Comparison of ENCODE assay signal across 13 mouse cellular contexts in the genomic region with DNA sequence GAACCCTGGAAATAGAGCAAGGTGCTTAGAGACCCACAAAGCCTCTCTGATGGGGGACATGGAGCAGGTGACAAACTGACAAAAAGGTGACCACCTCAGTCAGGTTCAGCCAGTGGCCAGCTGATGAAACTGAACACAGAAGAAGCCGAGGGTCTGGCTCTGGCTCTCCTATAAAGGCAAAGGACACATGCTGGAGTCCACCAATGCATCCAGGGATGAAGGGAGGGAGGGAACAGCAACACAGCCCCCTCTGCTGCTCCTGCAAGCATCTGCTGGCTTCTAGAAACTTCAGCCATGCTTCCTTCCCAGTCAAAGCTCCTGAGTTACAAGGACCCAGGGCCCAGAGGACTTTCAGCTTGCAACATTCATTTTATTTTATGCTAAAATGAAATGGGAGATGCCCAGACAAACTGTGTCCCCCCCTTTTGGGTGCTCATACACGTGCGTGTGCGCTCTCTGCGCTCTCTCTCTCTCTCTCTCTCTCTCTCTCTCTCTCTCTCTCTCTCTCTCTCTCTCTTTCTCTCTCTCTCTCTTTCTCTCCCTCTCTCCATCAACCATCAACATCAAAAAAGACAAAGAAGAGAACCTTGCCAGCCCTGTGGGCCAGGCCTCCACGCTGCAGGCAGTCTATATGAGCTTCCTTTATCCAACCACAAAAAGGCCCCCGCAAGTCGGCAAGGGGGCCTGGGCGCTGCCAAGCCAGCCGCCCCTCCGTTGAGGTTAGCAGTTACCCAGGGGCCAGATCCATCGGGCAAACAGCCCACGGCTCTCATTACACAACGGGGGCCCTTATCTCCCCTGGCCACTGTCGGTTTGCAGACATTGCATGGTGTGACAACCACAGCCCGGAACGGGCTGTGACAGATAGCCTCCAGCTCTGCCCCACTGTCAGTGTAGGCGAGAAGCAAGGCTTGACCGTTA. TPM values are rescaled to one million over a fixed set of nuclear protein-coding genes. Genes with fewer than 3 reads are reported as not detected.
A peak's percentile ranks its signal among the peaks of the same experiment; 100 is the strongest.
DNase-seq lines count a peak whose midpoint lies in the region; ATAC-seq and TF ChIP-seq lines count a peak whose summit lies in the region.
"Had no signal": no experiment of that assay in that cellular context is flagged by ENCODE, and none has a peak within 500 bp of the region (broad histone marks: within the 10 kb centered on the region; RNA-seq: fewer than 3 reads in every experiment).

No protein-coding gene starts in this region.

- no peak for DNase-seq in lung, postnatal 0 days (ENCODE audit: low spot score)
- DNase-seq in lung, postnatal 25 days (ENCODE audit: low spot score) = no peak
- peak; percentile 29 to 61 for DNase-seq in lung, postnatal 4 days
- DNase-seq in ovary, adult 18-20 months (ENCODE audit: low spot score) = no peak
- no peak for DNase-seq in frontal cortex, postnatal 36 days (ENCODE audit: low spot score in 2 of 2)
- DNase-seq in right cerebral cortex, postnatal 10 days (ENCODE audit: low spot score in 2 of 2) = no peak
- DNase-seq: cerebellum, postnatal 25 days; kidney, postnatal 36 days; thymus, postnatal 14 days had no signal

- WGBS in lung, postnatal 0 days = 37% methylated on average over 18 of the region's 19 CpGs
- WGBS in heart, embryonic 15.5 days = 31% methylated on average over 19 of the region's 19 CpGs

- no peak overlapping the region for H3K9ac ChIP-seq in lung, postnatal 0 days (replicated peaks; ENCODE audit: low read depth)
- no peak overlapping the region; the same call in 1 of the 2 replicates for H3K9ac ChIP-seq in heart, embryonic 15.5 days
- H3K9ac ChIP-seq: forebrain, embryonic 13.5 days had no signal

- no peaks in the 10 kb centered on the region; the same call in 1 of the 2 replicates for H3K36me3 ChIP-seq in lung, postnatal 0 days (ENCODE audit: insufficient read depth, low read length)
- no peaks in the 10 kb centered on the region for H3K36me3 ChIP-seq in heart, embryonic 15.5 days

- H3K27ac ChIP-seq in lung, postnatal 0 days (ENCODE audit: low read length) = no peak overlapping the region
- H3K27ac ChIP-seq in heart, embryonic 15.5 days = peak overlapping the region; percentile 29
- H3K27ac ChIP-seq: forebrain, embryonic 13.5 days had no signal

- H3K27me3 ChIP-seq in lung, postnatal 0 days (replicated peaks; ENCODE audit: insufficient read depth, low read length) = no peaks in the 10 kb centered on the region
- peaks cover 5% of the 10 kb centered on the region; the same call in 1 of the 2 replicates for H3K27me3 ChIP-seq in heart, embryonic 15.5 days
- H3K27me3 ChIP-seq: forebrain, embryonic 13.5 days had no signal

- H3K4me2 ChIP-seq in lung, postnatal 0 days (replicated peaks; ENCODE audit: low read depth, low read length) = 0 out of 2 replicates have a peak overlapping the region, but pooled peaks have one; percentile 1
- H3K4me2 ChIP-seq in heart, embryonic 15.5 days = peak overlapping the region; percentile 46
- H3K4me2 ChIP-seq: forebrain, embryonic 13.5 days had no signal

- no peak for TF ChIP-seq EP300 in lung, postnatal 0 days (IDR thresholded peaks at IDR 0.05)

- no peak for ATAC-seq in lung, postnatal 0 days
- ATAC-seq in common myeloid progenitor, adult 5-6 weeks (replicated peaks; ENCODE audit: low read depth, poor library complexity, severe bottlenecking) = peak; percentile 87
- peak; percentile 42; the same call in 1 of the 2 replicates for ATAC-seq in heart, embryonic 15.5 days (replicated peaks; ENCODE audit: insufficient number of reproducible peaks, insufficient read depth, low FRiP score, low read depth)
- ATAC-seq: forebrain, embryonic 13.5 days; Patski had no signal

- TF ChIP-seq CTCF in lung, postnatal 0 days (IDR thresholded peaks at IDR 0.05) = peak; percentile 41

- H3K9me3 ChIP-seq in lung, postnatal 0 days (ENCODE audit: low read length) = no peaks in the 10 kb centered on the region
- H3K9me3 ChIP-seq in heart, embryonic 15.5 days (replicated peaks) = no peaks in the 10 kb centered on the region
- H3K9me3 ChIP-seq: forebrain, embryonic 13.5 days had no signal

- peaks cover 4% of the 10 kb centered on the region; the same call in 1 of the 2 replicates for H3K4me1 ChIP-seq in lung, postnatal 0 days (ENCODE audit: insufficient read depth, low read depth, low read length)
- peaks cover 33% of the 10 kb centered on the region for H3K4me1 ChIP-seq in heart, embryonic 15.5 days (replicated peaks)
- H3K4me1 ChIP-seq: forebrain, embryonic 13.5 days had no signal

- H3K4me3 ChIP-seq in lung, postnatal 0 days (ENCODE audit: low read depth, low read length) = no peak overlapping the region
- H3K4me3 ChIP-seq in heart, embryonic 15.5 days = no peak overlapping the region
- H3K4me3 ChIP-seq: forebrain, embryonic 13.5 days had no signal

RNA-seq across cellular contexts. Expression of a gene that starts 21.8 kb away (rescaled TPM):
- polyA plus RNA-seq in lung, postnatal 0 days (2015; fragmentation: Nextera tagmentation; extraction: Ambion mirVana) = 3.9 and 19.7 TPM in 2 replicates
- 5.5 and 7.3 TPM in 2 replicates for total RNA-seq in common myeloid progenitor, adult 5-6 weeks (2017)
- 6.0 and 7.3 TPM in 2 replicates for polyA plus RNA-seq in heart, embryonic 15.5 days (2015; fragmentation: Nextera tagmentation; extraction: Ambion mirVana)

Comparison
In these comparisons a context has a peak if more than half of its experiments do, and no peak if none do; other contexts are left out.
1. DNase-seq: peak in lung, postnatal 4 days (2 of 2); none in lung, postnatal 0 days (single experiment), lung, postnatal 25 days (single experiment), ovary, adult 18-20 months (single experiment), frontal cortex, postnatal 36 days (0 of 2) and right cerebral cortex, postnatal 10 days (0 of 2).